Mouse (Mus musculus) cerebellum, adult 18-20 months (tissue): Measurements from ENCODE around the gene Ndufaf3.
A peak's percentile ranks its signal among the peaks of the same experiment; 100 is the strongest.

Source experiments
- DNase-seq, 2 experiments: peaks; one replicate each; pipeline ENCODE4 v3.0.0; 2021

Gene Ndufaf3

GRCm38 (mm10) chr9:108516380-108517251 lies 50.6 kb downstream of the Ndufaf3 start, which contains the start of gene Qrich1:
Gene Qrich1, plus strand, starts transcription at chr9:108516806.
- peak; percentile 95 for DNase-seq
